Mouse (Mus musculus) neural tube, embryonic 13.5 days (tissue): ENCODE data around the gene Tgfb2. TPM values are rescaled to one million over a fixed set of nuclear protein-coding genes. Genes with fewer than 3 reads are reported as not detected.

ENCODE experiments used
- ATAC-seq: fragments of 200-750 bp; cut with Nextera tagmentation; 2 replicates; pipeline ENCODE4 v1.8.0; 2017; ENCODE audit warnings: low read depth, mild to moderate bottlenecking, moderate TSS enrichment, moderate library complexity
- H3K27ac ChIP-seq: fragments of 300-500 bp; sonication (generic); replicated peaks from 2 replicates; pipeline ENCODE4 v1.5.1; 2015; ENCODE audit warnings: moderate library complexity, mild to moderate bottlenecking, inconsistent platforms
- H3K27me3 ChIP-seq: fragments of 300-500 bp; sonication (generic); 2 replicates; pipeline ENCODE4 v1.6.1; 2015; ENCODE audit warnings: mild to moderate bottlenecking, inconsistent platforms
- H3K36me3 ChIP-seq: fragments of 300-500 bp; sonication (generic); 2 replicates; pipeline ENCODE4 v1.6.1; 2015; ENCODE audit warnings: mild to moderate bottlenecking, inconsistent platforms
- H3K4me1 ChIP-seq: fragments of 300-500 bp; sonication (generic); replicated peaks from 2 replicates; pipeline ENCODE4 v1.6.1; 2015; ENCODE audit warnings: inconsistent platforms
- H3K4me2 ChIP-seq: fragments of 300-500 bp; sonication (generic); 2 replicates; pipeline ENCODE4 v1.6.1; 2015; ENCODE audit warnings: inconsistent platforms, mild to moderate bottlenecking, moderate library complexity
- H3K4me3 ChIP-seq: fragments of 300-500 bp; sonication (generic); 2 replicates; pipeline ENCODE4 v1.5.1; 2015; ENCODE audit warnings: mild to moderate bottlenecking, inconsistent platforms
- H3K9ac ChIP-seq: fragments of 300-500 bp; sonication (generic); 2 replicates; pipeline ENCODE4 v1.6.1; 2015; ENCODE audit warnings: moderate library complexity, mild to moderate bottlenecking, inconsistent platforms
- H3K9me3 ChIP-seq: fragments of 300-500 bp; sonication (generic); 2 replicates; pipeline ENCODE4 v1.6.1; 2016; ENCODE audit warnings: inconsistent platforms
- WGBS: fragments of 180-500 bp; shearing (Covaris S2); methylation state at CpG from one replicate; pipeline ENCODE4 v1.1.7; 2015; 5-methylcytosine and 5-hydroxymethylcytosine counted together
- polyA plus RNA-seq: library from polyadenylated mRNA; unstranded; fragments of >200 nt; fragmentation: Nextera tagmentation; extraction: Ambion mirVana; gene quantifications from 2 replicates; pipeline ENCODE4 v1.2.1, GENCODE M21; 2015

Gene Tgfb2
- polyA plus RNA-seq, 1 experiment from 2014 or later, result 24.0 TPM

GRCm38 (mm10) chr1:186662996-186663395 lies 42.8 kb downstream of the Tgfb2 start:
- 0 out of 2 replicates have a peak, but pooled peaks cover 5% of the 10 kb centered on the region for H3K4me1 ChIP-seq
- no peak overlapping the region for H3K4me3 ChIP-seq
- no peak overlapping the region for H3K27ac ChIP-seq
- no peaks in the 10 kb centered on the region for H3K36me3 ChIP-seq
- no peaks in the 10 kb centered on the region for H3K27me3 ChIP-seq
- H3K9me3 ChIP-seq, result no peaks in the 10 kb centered on the region
- H3K9ac ChIP-seq, result no peak overlapping the region
- no peak overlapping the region for H3K4me2 ChIP-seq
- 93% methylated on average over 10 of the region's 10 CpGs for WGBS
- ATAC-seq, result no peak

GRCm38 (mm10) chr1:186661206-186661921 lies 44.4 kb downstream of the Tgfb2 start:
- H3K36me3 ChIP-seq, result no peaks in the 10 kb centered on the region
- no peak overlapping the region for H3K4me2 ChIP-seq
- no peaks in the 10 kb centered on the region for H3K9me3 ChIP-seq
- H3K9ac ChIP-seq, result no peak overlapping the region
- WGBS, result 74% methylated on average over 15 of the region's 15 CpGs
- 0 out of 2 replicates have a peak overlapping the region, but pooled peaks have one; percentile 19 for H3K27ac ChIP-seq
- 0 out of 2 replicates have a peak, but pooled peaks cover 5% of the 10 kb centered on the region for H3K4me1 ChIP-seq
- no peak overlapping the region for H3K4me3 ChIP-seq
- H3K27me3 ChIP-seq, result no peaks in the 10 kb centered on the region
- no peak for ATAC-seq

- Histone ChIP-seq H3K27me3 (no peaks in the 10 kb centered on the region), H3K4me1 (peaks cover 8% of the 10 kb centered on the region; the same call in 1 of the 2 replicates), H3K9ac (no peak overlapping the region), H3K27ac (no peak overlapping the region), H3K36me3 (no peaks in the 10 kb centered on the region), H3K4me3 (no peak overlapping the region), H3K9me3 (no peaks in the 10 kb centered on the region), H3K4me2 (no peak overlapping the region)
- 73% methylated on average over 11 of the region's 11 CpGs for WGBS
- no peak for ATAC-seq
Measured at GRCm38 (mm10) chr1:186658783-186659182, 47.0 kb downstream of the Tgfb2 start.

- WGBS, result 90% methylated on average over 16 of the region's 16 CpGs
- no peak for ATAC-seq
- no peaks in the 10 kb centered on the region for H3K36me3 ChIP-seq
Measured at GRCm38 (mm10) chr1:186657559-186658219, 48.1 kb downstream of the Tgfb2 start.

GRCm38 (mm10) chr1:186656732-186657329 lies 49.0 kb downstream of the Tgfb2 start:
- Histone ChIP-seq H3K36me3 (no peaks in the 10 kb centered on the region), H3K4me3 (no peak overlapping the region), H3K9ac (no peak overlapping the region), H3K9me3 (no peaks in the 10 kb centered on the region), H3K4me1 (peaks cover 8% of the 10 kb centered on the region; the same call in 1 of the 2 replicates), H3K27me3 (no peaks in the 10 kb centered on the region), H3K27ac (no peak overlapping the region), H3K4me2 (no peak overlapping the region)
- 93% methylated on average over 5 of the region's 5 CpGs for WGBS
- no peak for ATAC-seq

More at GRCm38 (mm10) chr1:186657559-186658219, 48.1 kb downstream of the Tgfb2 start:
- H3K27me3 ChIP-seq, result no peaks in the 10 kb centered on the region
- no peak overlapping the region for H3K27ac ChIP-seq
- H3K4me2 ChIP-seq, result no peak overlapping the region
- H3K4me3 ChIP-seq, result no peak overlapping the region
- peaks cover 8% of the 10 kb centered on the region; the same call in 1 of the 2 replicates for H3K4me1 ChIP-seq
- no peaks in the 10 kb centered on the region for H3K9me3 ChIP-seq
- H3K9ac ChIP-seq, result no peak overlapping the region

- no peaks in the 10 kb centered on the region for H3K36me3 ChIP-seq
- 74% methylated on average over 1 of the region's 1 CpGs for WGBS
Measured at GRCm38 (mm10) chr1:186656201-186656600, 49.6 kb downstream of the Tgfb2 start.

GRCm38 (mm10) chr1:186655096-186655495 lies 50.7 kb downstream of the Tgfb2 start:
- no peak overlapping the region for H3K4me2 ChIP-seq
- WGBS, result 57% methylated on average over 4 of the region's 4 CpGs

More at GRCm38 (mm10) chr1:186656201-186656600, 49.6 kb downstream of the Tgfb2 start:
- Histone ChIP-seq H3K9me3 (no peaks in the 10 kb centered on the region), H3K4me2 (no peak overlapping the region), H3K27ac (no peak overlapping the region), H3K27me3 (no peaks in the 10 kb centered on the region), H3K4me3 (no peak overlapping the region), H3K9ac (no peak overlapping the region), H3K4me1 (peaks cover 8% of the 10 kb centered on the region; the same call in 1 of the 2 replicates)
- no peak for ATAC-seq

GRCm38 (mm10) chr1:186652208-186652607 lies 53.6 kb downstream of the Tgfb2 start:
- H3K4me1 ChIP-seq, result peaks cover 3% of the 10 kb centered on the region; the same call in 1 of the 2 replicates
- H3K27me3 ChIP-seq, result no peaks in the 10 kb centered on the region
- 0 out of 2 replicates have a peak, but pooled peaks cover 8% of the 10 kb centered on the region for H3K36me3 ChIP-seq
- H3K27ac ChIP-seq, result no peak overlapping the region
- ATAC-seq, result no peak
- H3K4me3 ChIP-seq, result no peak overlapping the region
- no peak overlapping the region for H3K9ac ChIP-seq
- 81% methylated on average over 8 of the region's 8 CpGs for WGBS
- H3K4me2 ChIP-seq, result no peak overlapping the region
- H3K9me3 ChIP-seq, result peaks cover 7% of the 10 kb centered on the region; the same call in 1 of the 2 replicates

More at GRCm38 (mm10) chr1:186655096-186655495, 50.7 kb downstream of the Tgfb2 start:
- no peaks in the 10 kb centered on the region for H3K9me3 ChIP-seq
- H3K27ac ChIP-seq, result no peak overlapping the region
- peaks cover 8% of the 10 kb centered on the region; the same call in 1 of the 2 replicates for H3K4me1 ChIP-seq
- H3K36me3 ChIP-seq, result no peaks in the 10 kb centered on the region
- ATAC-seq, result peak; percentile 56
- H3K9ac ChIP-seq, result no peak overlapping the region
- no peaks in the 10 kb centered on the region for H3K27me3 ChIP-seq
- no peak overlapping the region for H3K4me3 ChIP-seq

GRCm38 (mm10) chr1:186650011-186650410 lies 55.8 kb downstream of the Tgfb2 start:
- Histone ChIP-seq H3K4me1 (peaks cover under 1% of the 10 kb centered on the region; the same call in 1 of the 2 replicates), H3K36me3 (0 out of 2 replicates have a peak, but pooled peaks cover 8% of the 10 kb centered on the region), H3K9ac (no peak overlapping the region), H3K27me3 (no peaks in the 10 kb centered on the region), H3K4me2 (no peak overlapping the region), H3K27ac (no peak overlapping the region), H3K9me3 (peaks cover 7% of the 10 kb centered on the region; the same call in 1 of the 2 replicates), H3K4me3 (no peak overlapping the region)
- 82% methylated on average over 4 of the region's 4 CpGs for WGBS
- ATAC-seq, result no peak

- H3K4me3 ChIP-seq, result no peak overlapping the region
- no peak overlapping the region; the same call in 1 of the 2 replicates for H3K27ac ChIP-seq
- peaks cover 27% of the 10 kb centered on the region for H3K4me1 ChIP-seq
- 73% methylated on average over 12 of the region's 12 CpGs for WGBS
- no peaks in the 10 kb centered on the region for H3K36me3 ChIP-seq
- ATAC-seq, result no peak
- no peaks in the 10 kb centered on the region for H3K9me3 ChIP-seq
- no peak overlapping the region for H3K4me2 ChIP-seq
- H3K9ac ChIP-seq, result no peak overlapping the region
- H3K27me3 ChIP-seq, result no peaks in the 10 kb centered on the region
Measured at GRCm38 (mm10) chr1:186637304-186638213, 68.2 kb downstream of the Tgfb2 start.

GRCm38 (mm10) chr1:186635045-186635444 lies 70.7 kb downstream of the Tgfb2 start:
- Histone ChIP-seq H3K27ac (no peak overlapping the region), H3K9me3 (no peaks in the 10 kb centered on the region), H3K4me2 (no peak overlapping the region), H3K36me3 (no peaks in the 10 kb centered on the region), H3K27me3 (no peaks in the 10 kb centered on the region), H3K4me1 (peaks cover 27% of the 10 kb centered on the region), H3K4me3 (no peak overlapping the region), H3K9ac (no peak overlapping the region)
- no peak for ATAC-seq
- WGBS, result 76% methylated on average over 7 of the region's 7 CpGs
